Mouse (Mus musculus): Measurements from ENCODE around the gene Fxyd3. TPM values are rescaled to one million over a fixed set of nuclear protein-coding genes. Genes with fewer than 3 reads are reported as not detected.

The Fxyd3 gene
- 23.5 and 34.7 TPM in 2 replicates for polyA plus RNA-seq (2012; rRNA removed)

DNA sequence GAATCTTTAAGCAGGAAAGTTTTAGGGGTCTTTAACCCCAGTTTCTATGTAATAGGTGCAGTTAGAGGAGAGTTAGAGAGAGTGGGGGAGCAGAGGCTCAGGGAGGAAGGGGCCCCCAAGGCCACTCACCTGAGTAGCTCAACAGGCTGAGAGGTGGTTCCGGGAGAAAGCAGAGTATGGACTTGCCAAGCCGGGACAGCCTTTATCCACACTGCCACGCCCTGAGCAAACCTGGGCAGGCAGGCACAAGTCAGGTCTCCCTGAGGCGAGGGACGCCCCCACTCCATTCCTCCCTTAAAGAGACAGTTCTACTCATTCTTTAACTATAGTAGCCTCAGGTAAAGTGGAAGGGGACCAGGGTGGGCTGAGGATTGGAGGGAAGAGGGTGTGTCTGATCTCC lies at the start of gene Fxyd3:
Fxyd3 (minus strand) TSS at position 213 of the 400 bp plus-strand sequence.
- Histone ChIP-seq H3K4me3 (ENCODE audit: control insufficient read depth, insufficient read depth, low read length) (no peak within 1 kb of the TSS), H3K27ac (ENCODE audit: control insufficient read depth, insufficient read depth, low read length) (no peak within 1 kb of the TSS), H3K27me3 (ENCODE audit: control insufficient read depth, insufficient read depth, low read length) (no peaks in the 10 kb centered on the region), H3K4me1 (replicated peaks; ENCODE audit: control insufficient read depth, insufficient read depth, low read length) (no peaks in the 10 kb centered on the region), H3K36me3 (ENCODE audit: control insufficient read depth, insufficient read depth, low read length) (no peaks in the 10 kb centered on the region)
- DNase-seq = no peak
- TF ChIP-seq POLR2A (IDR thresholded peaks at IDR 0.05; ENCODE audit: control insufficient read depth, extremely low read depth, insufficient read depth, low read length, poor library complexity) = no peak
- no peak for TF ChIP-seq CTCF (IDR thresholded peaks at IDR 0.05; ENCODE audit: borderline replicate concordance, control insufficient read depth, extremely low read depth, insufficient read depth, low read length, poor library complexity)
- WGBS = 92% methylated on average over 5 of the region's 5 CpGs

DNA sequence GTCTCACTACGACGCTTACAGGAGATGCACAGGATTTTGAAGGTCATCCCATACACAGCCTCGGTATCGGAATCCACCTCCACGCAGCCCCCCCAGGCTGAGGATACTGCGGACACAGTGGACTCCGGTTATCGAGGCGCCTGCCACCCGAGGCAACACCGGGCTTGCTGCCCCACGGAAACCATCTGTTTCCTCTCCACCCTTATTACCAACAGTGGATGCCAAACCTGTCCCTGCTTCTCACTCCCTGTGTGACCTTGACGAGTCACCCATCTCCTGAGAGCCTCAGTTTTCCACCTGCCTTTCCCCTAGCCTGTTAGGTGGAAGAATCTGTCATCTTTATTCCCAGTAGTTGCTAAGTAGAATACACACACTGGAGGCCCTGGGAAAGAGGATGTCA lies 48.6 kb upstream of the Fxyd3 start:
- Histone ChIP-seq H3K27ac (ENCODE audit: control insufficient read depth, insufficient read depth, low read length) (no peak overlapping the region), H3K4me1 (replicated peaks; ENCODE audit: control insufficient read depth, insufficient read depth, low read length) (no peaks in the 10 kb centered on the region), H3K4me3 (ENCODE audit: control insufficient read depth, insufficient read depth, low read length) (no peak overlapping the region), H3K36me3 (ENCODE audit: control insufficient read depth, insufficient read depth, low read length) (peaks cover 16% of the 10 kb centered on the region), H3K27me3 (ENCODE audit: control insufficient read depth, insufficient read depth, low read length) (peaks cover 9% of the 10 kb centered on the region)
- no peak for DNase-seq
- 16% methylated on average over 13 of the region's 13 CpGs for WGBS
- TF ChIP-seq POLR2A (IDR thresholded peaks at IDR 0.05; ENCODE audit: control insufficient read depth, extremely low read depth, insufficient read depth, low read length, poor library complexity) (no peak), CTCF (IDR thresholded peaks at IDR 0.05; ENCODE audit: borderline replicate concordance, control insufficient read depth, extremely low read depth, insufficient read depth, low read length, poor library complexity) (no peak)

DNA sequence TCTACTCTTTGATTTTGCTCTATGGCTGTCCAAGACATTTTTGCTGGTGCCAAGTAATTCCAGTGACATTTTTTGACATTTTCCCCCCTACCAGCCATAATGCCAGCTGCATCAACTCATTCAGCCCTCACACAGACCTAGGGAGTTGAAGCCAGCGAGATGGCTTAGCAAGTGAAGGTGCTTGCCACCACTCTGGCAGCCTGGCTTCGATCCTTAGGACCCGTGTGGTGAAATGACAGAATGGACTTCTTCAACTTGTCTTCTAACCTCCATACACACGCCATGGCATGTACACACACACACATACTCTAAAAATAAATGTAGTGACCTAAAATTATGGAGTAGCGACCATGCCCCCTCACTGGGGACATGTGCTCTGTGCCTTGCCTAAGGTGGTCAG lies 47.9 kb upstream of the Fxyd3 start:
- 80% methylated on average over 5 of the region's 5 CpGs for WGBS
- H3K4me1 ChIP-seq (replicated peaks; ENCODE audit: control insufficient read depth, insufficient read depth, low read length) = no peaks in the 10 kb centered on the region
- no peak for DNase-seq
- H3K27ac ChIP-seq (ENCODE audit: control insufficient read depth, insufficient read depth, low read length) = no peak overlapping the region
- peaks cover 8% of the 10 kb centered on the region; the same call in 1 of the 2 replicates for H3K36me3 ChIP-seq (ENCODE audit: control insufficient read depth, insufficient read depth, low read length)
- H3K27me3 ChIP-seq (ENCODE audit: control insufficient read depth, insufficient read depth, low read length) = peaks cover 9% of the 10 kb centered on the region
- no peak for TF ChIP-seq POLR2A (IDR thresholded peaks at IDR 0.05; ENCODE audit: control insufficient read depth, extremely low read depth, insufficient read depth, low read length, poor library complexity)
- TF ChIP-seq CTCF (IDR thresholded peaks at IDR 0.05; ENCODE audit: borderline replicate concordance, control insufficient read depth, extremely low read depth, insufficient read depth, low read length, poor library complexity) = no peak
- no peak overlapping the region for H3K4me3 ChIP-seq (ENCODE audit: control insufficient read depth, insufficient read depth, low read length)

DNA sequence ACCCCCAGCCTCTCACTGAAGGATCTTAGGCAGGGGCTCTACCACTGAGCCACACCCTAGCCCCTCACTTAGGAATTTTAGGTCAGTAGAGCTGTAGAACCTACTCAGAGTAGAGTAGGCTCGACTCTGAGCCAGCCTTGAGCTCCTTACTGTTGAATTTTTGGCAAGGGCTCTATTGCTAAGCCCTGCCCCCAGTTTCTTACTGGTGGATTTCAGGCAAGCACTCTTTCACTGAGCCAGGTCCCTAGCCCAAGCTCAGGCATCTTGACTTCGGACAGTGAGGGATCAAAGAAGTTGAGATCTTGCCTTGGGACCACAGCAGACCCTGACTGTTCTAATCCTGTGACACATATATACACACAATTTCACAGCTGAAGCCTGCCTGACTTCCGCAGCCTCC lies 47.2 kb upstream of the Fxyd3 start:
- Histone ChIP-seq H3K4me3 (ENCODE audit: control insufficient read depth, insufficient read depth, low read length) (no peak overlapping the region), H3K36me3 (ENCODE audit: control insufficient read depth, insufficient read depth, low read length) (peaks cover 2% of the 10 kb centered on the region; the same call in 1 of the 2 replicates), H3K27ac (ENCODE audit: control insufficient read depth, insufficient read depth, low read length) (no peak overlapping the region), H3K4me1 (replicated peaks; ENCODE audit: control insufficient read depth, insufficient read depth, low read length) (no peaks in the 10 kb centered on the region), H3K27me3 (ENCODE audit: control insufficient read depth, insufficient read depth, low read length) (peaks cover 9% of the 10 kb centered on the region)
- 83% methylated on average over 3 of the region's 3 CpGs for WGBS
- no peak for DNase-seq
- TF ChIP-seq POLR2A (IDR thresholded peaks at IDR 0.05; ENCODE audit: control insufficient read depth, extremely low read depth, insufficient read depth, low read length, poor library complexity) = no peak
- no peak for TF ChIP-seq CTCF (IDR thresholded peaks at IDR 0.05; ENCODE audit: borderline replicate concordance, control insufficient read depth, extremely low read depth, insufficient read depth, low read length, poor library complexity)

DNA sequence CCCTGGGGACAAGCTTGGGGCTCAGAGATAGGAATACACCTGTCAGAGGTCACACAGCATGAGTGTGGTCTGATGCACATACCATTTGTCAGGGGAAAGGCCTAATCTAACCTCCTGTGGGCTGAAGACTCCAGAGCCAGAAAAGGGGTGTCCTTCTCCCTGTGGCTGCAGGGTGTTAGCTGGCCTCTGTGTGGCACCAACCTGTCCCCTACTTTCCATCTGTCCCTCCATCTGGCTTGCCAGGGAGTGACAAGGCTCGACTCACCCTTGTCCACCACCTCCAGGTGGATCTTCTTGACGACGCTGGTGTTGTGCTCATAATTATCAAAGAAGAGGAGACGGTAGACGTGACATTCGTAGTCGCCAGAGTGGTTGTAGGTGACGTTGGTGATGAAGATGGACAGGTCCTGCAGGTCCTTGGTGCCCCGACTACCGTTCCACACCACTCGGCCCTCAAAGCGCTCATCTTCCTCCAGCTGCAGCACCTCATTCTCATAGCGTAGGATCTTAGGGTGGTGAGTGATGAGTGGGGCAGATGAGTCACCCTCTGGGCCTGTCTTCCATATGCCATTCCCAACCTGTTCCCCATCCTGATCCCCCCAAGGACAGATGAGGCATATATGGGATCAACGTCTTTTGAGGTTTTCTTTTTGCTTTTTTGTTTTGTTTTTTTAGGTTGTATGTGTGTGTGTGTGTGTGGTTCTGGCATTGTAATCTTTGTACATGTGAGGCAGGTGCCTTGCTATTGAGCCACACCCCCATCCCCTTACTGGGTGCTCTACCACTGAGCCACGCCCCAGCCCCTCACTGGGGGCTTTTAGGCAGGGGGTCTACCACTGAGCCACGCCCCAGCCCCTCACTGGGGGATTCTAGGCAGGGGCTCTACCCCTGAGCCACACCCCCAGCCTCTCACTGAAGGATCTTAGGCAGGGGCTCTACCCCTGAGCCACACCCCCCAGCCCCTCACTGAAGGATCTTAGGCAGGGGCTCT lies 46.4 kb upstream of the Fxyd3 start:
- Histone ChIP-seq H3K27ac (ENCODE audit: control insufficient read depth, insufficient read depth, low read length) (no peak overlapping the region), H3K4me3 (ENCODE audit: control insufficient read depth, insufficient read depth, low read length) (no peak overlapping the region), H3K36me3 (ENCODE audit: control insufficient read depth, insufficient read depth, low read length) (no peaks in the 10 kb centered on the region), H3K27me3 (ENCODE audit: control insufficient read depth, insufficient read depth, low read length) (peaks cover 9% of the 10 kb centered on the region), H3K4me1 (replicated peaks; ENCODE audit: control insufficient read depth, insufficient read depth, low read length) (no peaks in the 10 kb centered on the region)
- TF ChIP-seq CTCF (IDR thresholded peaks at IDR 0.05; ENCODE audit: borderline replicate concordance, control insufficient read depth, extremely low read depth, insufficient read depth, low read length, poor library complexity) (no peak), POLR2A (IDR thresholded peaks at IDR 0.05; ENCODE audit: control insufficient read depth, extremely low read depth, insufficient read depth, low read length, poor library complexity) (no peak)
- no peak for DNase-seq
- 93% methylated on average over 16 of the region's 16 CpGs for WGBS

DNA sequence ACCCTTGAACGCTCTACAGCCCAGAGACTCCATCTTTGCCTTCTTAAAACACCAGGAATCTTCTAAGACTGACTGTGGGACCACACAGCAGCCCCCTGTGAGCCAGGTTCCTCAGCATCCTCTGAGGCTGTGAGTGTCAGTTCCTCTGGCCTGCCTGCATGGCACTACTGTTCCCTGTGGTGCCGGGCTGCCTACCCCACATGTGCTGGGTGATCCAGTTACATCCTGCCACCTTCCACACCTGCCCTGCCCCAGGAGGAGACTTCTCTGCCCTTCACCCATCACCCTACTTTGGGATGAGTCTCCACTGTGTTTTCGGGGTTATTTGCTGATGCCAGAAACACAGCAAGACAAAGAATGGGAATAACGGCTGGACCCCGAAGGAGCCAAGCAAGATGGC lies 43.1 kb upstream of the Fxyd3 start:
- WGBS = 96% methylated on average over 5 of the region's 5 CpGs
- no peaks in the 10 kb centered on the region for H3K36me3 ChIP-seq (ENCODE audit: control insufficient read depth, insufficient read depth, low read length)
- TF ChIP-seq CTCF (IDR thresholded peaks at IDR 0.05; ENCODE audit: borderline replicate concordance, control insufficient read depth, extremely low read depth, insufficient read depth, low read length, poor library complexity) = no peak
- TF ChIP-seq POLR2A (IDR thresholded peaks at IDR 0.05; ENCODE audit: control insufficient read depth, extremely low read depth, insufficient read depth, low read length, poor library complexity) = no peak
- no peak overlapping the region for H3K4me3 ChIP-seq (ENCODE audit: control insufficient read depth, insufficient read depth, low read length)
- H3K27me3 ChIP-seq (ENCODE audit: control insufficient read depth, insufficient read depth, low read length) = no peaks in the 10 kb centered on the region
- DNase-seq = no peak
- H3K4me1 ChIP-seq (replicated peaks; ENCODE audit: control insufficient read depth, insufficient read depth, low read length) = no peaks in the 10 kb centered on the region
- no peak overlapping the region for H3K27ac ChIP-seq (ENCODE audit: control insufficient read depth, insufficient read depth, low read length)

Measured in thymus, adult 2 months (tissue).